Mouse (Mus musculus): Measurements from ENCODE around the gene Fermt2. TPM values are rescaled to one million over a fixed set of nuclear protein-coding genes. Genes with fewer than 3 reads are reported as not detected.
A peak's percentile ranks its signal among the peaks of the same experiment; 100 is the strongest.

Gene Fermt2
- polyA plus RNA-seq, 1 experiment, result 4.7 TPM

DNA sequence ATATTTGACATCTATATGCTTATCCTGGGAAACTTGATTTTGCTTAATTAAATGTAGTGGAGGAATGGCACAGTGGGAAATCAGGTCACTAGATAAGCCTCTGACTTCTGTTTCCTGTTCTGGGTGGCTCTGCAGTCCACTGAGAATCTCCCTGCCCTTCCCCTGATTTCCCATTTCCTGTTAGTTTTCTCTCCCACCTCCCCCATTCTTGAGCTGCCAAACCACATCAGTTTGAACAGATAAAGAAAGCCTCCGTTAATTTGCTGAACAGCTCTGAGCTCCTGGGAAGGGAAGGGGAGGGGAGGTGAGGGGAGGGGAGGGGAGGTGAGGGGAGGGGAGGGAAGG lies 73.4 kb downstream of the Fermt2 start:
- Histone ChIP-seq H3K4me3 (ENCODE audit: low read depth, low read length) (no peak overlapping the region), H3K4me1 (ENCODE audit: control insufficient read depth, insufficient read depth, insufficient read length, low read length) (0 out of 2 replicates have a peak, but pooled peaks cover 3% of the 10 kb centered on the region), H3K27me3 (ENCODE audit: control insufficient read depth, insufficient read depth, low read length) (no peaks in the 10 kb centered on the region), H3K27ac (ENCODE audit: insufficient read depth, low read depth, low read length) (no peak overlapping the region), H3K36me3 (ENCODE audit: control insufficient read depth, insufficient read depth, low read length) (no peaks in the 10 kb centered on the region)
- TF ChIP-seq CTCF (IDR thresholded peaks at IDR 0.05; ENCODE audit: extremely low read depth, insufficient read length, insufficient replicate concordance, low read depth, low read length), result no peak
- TF ChIP-seq POLR2A (IDR thresholded peaks at IDR 0.05; ENCODE audit: low read depth, low read length), result no peak
- 15% methylated on average over 1 of the region's 1 CpGs for WGBS

DNA sequence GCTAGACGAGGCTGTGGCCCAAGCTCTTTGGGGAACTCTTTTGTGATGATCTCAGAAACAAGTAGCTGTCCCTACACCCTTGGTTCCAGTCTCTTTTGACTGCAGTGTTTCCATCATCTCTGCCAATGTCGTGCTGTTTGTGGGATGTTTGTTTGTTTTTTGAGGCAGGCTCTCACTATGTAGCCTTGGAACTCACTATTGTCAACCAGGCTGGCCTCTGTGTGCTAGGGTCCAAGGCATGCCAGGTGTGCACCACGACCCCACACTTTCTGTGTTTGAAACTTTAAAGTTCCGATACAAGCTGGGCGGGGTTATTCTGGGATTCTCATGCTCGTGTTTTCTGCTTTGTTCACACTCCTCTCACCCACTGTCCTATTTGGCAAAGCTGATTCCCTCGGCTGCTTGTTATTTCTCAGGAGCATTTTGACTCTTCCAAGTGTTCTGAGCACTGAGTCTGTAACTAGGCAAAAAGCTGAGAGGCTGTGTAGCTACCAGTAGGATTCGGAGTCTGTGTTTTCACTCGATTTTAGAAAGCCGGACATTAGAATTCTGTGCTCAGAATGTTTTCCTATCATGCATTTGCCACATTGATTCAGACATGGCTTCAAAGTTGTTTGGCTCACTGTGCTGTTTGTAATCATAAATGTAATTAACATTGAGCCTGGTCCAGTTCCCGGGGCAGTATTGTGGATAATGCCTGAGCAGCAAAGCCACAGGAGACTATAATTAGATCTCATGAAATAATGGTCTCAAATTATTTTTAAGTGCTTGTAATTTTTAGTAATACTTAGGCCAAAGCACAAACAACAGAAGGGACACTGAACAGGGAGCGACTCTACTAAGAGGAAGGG lies 74.0 kb downstream of the Fermt2 start:
- H3K4me3 ChIP-seq (ENCODE audit: low read depth, low read length), result no peak overlapping the region
- no peak for TF ChIP-seq CTCF (IDR thresholded peaks at IDR 0.05; ENCODE audit: extremely low read depth, insufficient read length, insufficient replicate concordance, low read depth, low read length)
- no peak for TF ChIP-seq POLR2A (IDR thresholded peaks at IDR 0.05; ENCODE audit: low read depth, low read length)
- H3K27ac ChIP-seq (ENCODE audit: insufficient read depth, low read depth, low read length), result no peak overlapping the region
- 56% methylated on average over 12 of the region's 12 CpGs for WGBS
- no peaks in the 10 kb centered on the region for H3K27me3 ChIP-seq (ENCODE audit: control insufficient read depth, insufficient read depth, low read length)
- H3K36me3 ChIP-seq (ENCODE audit: control insufficient read depth, insufficient read depth, low read length), result no peaks in the 10 kb centered on the region
- H3K4me1 ChIP-seq (ENCODE audit: control insufficient read depth, insufficient read depth, insufficient read length, low read length), result 0 out of 2 replicates have a peak, but pooled peaks cover 3% of the 10 kb centered on the region

DNA sequence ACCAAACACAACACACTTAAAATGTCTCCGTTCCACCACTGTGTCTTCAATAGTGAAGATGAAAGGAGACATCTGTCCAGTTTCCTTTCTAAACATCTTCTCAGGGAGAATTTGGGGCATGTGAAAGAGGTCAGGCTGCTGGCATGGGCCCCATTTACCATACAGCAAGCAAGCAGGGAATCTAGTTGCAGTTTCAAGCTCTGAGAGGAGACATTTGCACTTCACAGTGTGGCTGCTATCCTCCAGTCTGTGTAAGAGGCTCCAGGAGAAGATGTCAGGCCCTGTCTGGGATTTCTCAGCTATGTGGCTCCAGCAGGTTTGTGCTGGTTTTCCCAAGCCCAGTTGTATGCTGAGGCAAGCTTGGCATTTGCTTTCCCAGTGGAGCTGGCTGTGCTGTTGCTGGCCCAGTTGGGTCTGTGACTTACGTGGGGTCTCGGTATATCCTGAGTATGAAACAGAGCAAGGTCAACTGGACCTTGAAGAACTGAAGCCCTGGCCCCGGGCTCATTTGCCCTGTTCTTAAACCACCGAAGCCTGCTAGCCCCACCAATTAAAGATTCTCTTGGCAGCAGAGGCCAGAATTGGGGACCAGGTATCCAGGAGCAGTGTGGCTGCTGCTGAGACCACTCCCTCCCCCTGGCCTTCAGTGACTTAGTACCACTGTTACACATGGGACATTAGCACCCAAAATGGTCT lies 76.2 kb downstream of the Fermt2 start:
- peak overlapping the region; percentile 38 for H3K27ac ChIP-seq (ENCODE audit: insufficient read depth, low read depth, low read length)
- H3K27me3 ChIP-seq (ENCODE audit: control insufficient read depth, insufficient read depth, low read length), result no peaks in the 10 kb centered on the region
- WGBS, result 74% methylated on average over 5 of the region's 5 CpGs
- H3K4me1 ChIP-seq (ENCODE audit: control insufficient read depth, insufficient read depth, insufficient read length, low read length), result 0 out of 2 replicates have a peak, but pooled peaks cover 3% of the 10 kb centered on the region
- TF ChIP-seq POLR2A (IDR thresholded peaks at IDR 0.05; ENCODE audit: low read depth, low read length), result no peak
- no peak for TF ChIP-seq CTCF (IDR thresholded peaks at IDR 0.05; ENCODE audit: extremely low read depth, insufficient read length, insufficient replicate concordance, low read depth, low read length)
- no peak overlapping the region for H3K4me3 ChIP-seq (ENCODE audit: low read depth, low read length)
- H3K36me3 ChIP-seq (ENCODE audit: control insufficient read depth, insufficient read depth, low read length), result no peaks in the 10 kb centered on the region

DNA sequence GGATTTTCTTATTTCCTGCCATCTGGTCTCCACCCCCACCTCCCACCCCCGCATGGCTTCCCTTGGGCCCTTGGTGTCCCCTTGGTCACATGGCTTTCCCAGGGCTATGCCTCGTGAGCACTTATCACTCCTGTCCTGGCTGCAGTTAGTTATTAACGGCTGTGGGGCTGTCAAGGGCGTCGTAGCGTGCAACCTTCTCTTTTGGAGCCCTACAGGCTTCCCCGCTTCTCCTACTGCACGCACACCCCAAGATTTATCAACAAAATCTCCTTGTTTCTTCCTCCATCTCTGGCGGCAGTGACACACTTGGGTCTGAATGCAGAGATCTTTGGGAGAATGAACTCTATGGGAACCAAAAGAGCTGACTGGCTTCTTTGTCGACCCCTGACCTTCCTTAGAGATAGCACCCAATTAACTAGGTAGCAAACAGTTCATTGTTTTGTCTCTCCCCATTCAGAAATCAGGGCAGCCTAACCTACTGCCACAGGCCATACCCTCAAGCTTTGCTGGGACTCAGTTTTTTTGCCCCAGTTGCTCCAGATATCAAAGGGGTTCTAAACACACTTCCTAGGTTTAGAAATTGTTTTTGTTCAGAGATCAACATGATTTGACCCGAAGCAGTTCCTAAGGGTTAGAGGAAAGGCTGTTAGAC lies 76.9 kb downstream of the Fermt2 start:
- Histone ChIP-seq H3K4me1 (ENCODE audit: control insufficient read depth, insufficient read depth, insufficient read length, low read length) (0 out of 2 replicates have a peak, but pooled peaks cover 3% of the 10 kb centered on the region), H3K27ac (ENCODE audit: insufficient read depth, low read depth, low read length) (no peak overlapping the region), H3K4me3 (ENCODE audit: low read depth, low read length) (no peak overlapping the region), H3K27me3 (ENCODE audit: control insufficient read depth, insufficient read depth, low read length) (no peaks in the 10 kb centered on the region), H3K36me3 (ENCODE audit: control insufficient read depth, insufficient read depth, low read length) (no peaks in the 10 kb centered on the region)
- 12% methylated on average over 11 of the region's 11 CpGs for WGBS
- TF ChIP-seq CTCF (IDR thresholded peaks at IDR 0.05; ENCODE audit: extremely low read depth, insufficient read length, insufficient replicate concordance, low read depth, low read length) (no peak), POLR2A (IDR thresholded peaks at IDR 0.05; ENCODE audit: low read depth, low read length) (no peak)

DNA sequence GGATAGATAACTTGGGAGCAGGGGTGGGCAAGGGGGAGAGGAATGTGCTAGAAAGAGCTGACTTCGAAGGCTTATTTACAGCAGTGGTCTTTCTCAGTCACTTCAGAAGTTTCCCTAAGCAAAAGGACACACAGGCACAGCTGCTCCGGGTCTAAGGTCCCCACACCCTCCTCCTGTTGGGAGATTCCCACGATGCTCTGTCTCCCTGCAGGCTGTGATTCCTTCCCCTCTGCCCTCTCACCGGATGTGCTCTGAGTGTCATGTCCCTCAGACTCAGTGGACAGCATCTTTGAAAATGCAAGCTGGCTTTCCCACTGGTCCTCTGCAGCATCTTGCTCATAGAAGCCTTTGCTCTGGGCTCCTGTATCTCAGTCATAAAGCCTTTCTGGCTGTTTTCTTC lies 77.8 kb downstream of the Fermt2 start:
- no peak for TF ChIP-seq CTCF (IDR thresholded peaks at IDR 0.05; ENCODE audit: extremely low read depth, insufficient read length, insufficient replicate concordance, low read depth, low read length)
- TF ChIP-seq POLR2A (IDR thresholded peaks at IDR 0.05; ENCODE audit: low read depth, low read length), result no peak
- H3K36me3 ChIP-seq (ENCODE audit: control insufficient read depth, insufficient read depth, low read length), result no peaks in the 10 kb centered on the region
- H3K27ac ChIP-seq (ENCODE audit: insufficient read depth, low read depth, low read length), result 0 out of 2 replicates have a peak overlapping the region, but pooled peaks have one; percentile 10
- H3K4me3 ChIP-seq (ENCODE audit: low read depth, low read length), result no peak overlapping the region
- H3K27me3 ChIP-seq (ENCODE audit: control insufficient read depth, insufficient read depth, low read length), result no peaks in the 10 kb centered on the region
- 50% methylated on average over 4 of the region's 4 CpGs for WGBS
- H3K4me1 ChIP-seq (ENCODE audit: control insufficient read depth, insufficient read depth, insufficient read length, low read length), result 0 out of 2 replicates have a peak, but pooled peaks cover 3% of the 10 kb centered on the region

DNA sequence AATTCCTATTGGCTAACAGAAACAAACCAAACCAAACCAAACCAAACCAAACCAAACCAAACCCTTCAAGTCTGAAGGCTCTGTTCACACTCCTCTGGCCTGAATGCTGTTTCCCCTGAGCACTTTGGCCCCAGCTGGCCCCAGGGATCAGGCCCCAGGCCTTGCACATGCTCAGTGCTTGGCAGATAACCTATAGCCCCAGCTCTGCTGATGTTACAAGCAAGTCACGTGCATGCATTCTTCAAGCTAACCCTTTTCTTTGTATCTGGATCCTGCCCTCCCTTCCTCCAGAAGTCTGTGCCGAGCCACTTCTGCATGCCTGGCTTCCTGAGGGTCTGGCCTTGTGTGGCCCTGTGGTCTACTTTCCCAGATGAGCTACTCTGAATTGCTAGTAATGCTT lies 78.8 kb downstream of the Fermt2 start:
- WGBS, result 55% methylated on average over 2 of the region's 2 CpGs
- Histone ChIP-seq H3K4me3 (ENCODE audit: low read depth, low read length) (no peak overlapping the region), H3K27me3 (ENCODE audit: control insufficient read depth, insufficient read depth, low read length) (no peaks in the 10 kb centered on the region), H3K36me3 (ENCODE audit: control insufficient read depth, insufficient read depth, low read length) (no peaks in the 10 kb centered on the region), H3K27ac (ENCODE audit: insufficient read depth, low read depth, low read length) (no peak overlapping the region), H3K4me1 (ENCODE audit: control insufficient read depth, insufficient read depth, insufficient read length, low read length) (no peaks in the 10 kb centered on the region)
- TF ChIP-seq CTCF (IDR thresholded peaks at IDR 0.05; ENCODE audit: extremely low read depth, insufficient read length, insufficient replicate concordance, low read depth, low read length) (no peak), POLR2A (IDR thresholded peaks at IDR 0.05; ENCODE audit: low read depth, low read length) (no peak)

DNA sequence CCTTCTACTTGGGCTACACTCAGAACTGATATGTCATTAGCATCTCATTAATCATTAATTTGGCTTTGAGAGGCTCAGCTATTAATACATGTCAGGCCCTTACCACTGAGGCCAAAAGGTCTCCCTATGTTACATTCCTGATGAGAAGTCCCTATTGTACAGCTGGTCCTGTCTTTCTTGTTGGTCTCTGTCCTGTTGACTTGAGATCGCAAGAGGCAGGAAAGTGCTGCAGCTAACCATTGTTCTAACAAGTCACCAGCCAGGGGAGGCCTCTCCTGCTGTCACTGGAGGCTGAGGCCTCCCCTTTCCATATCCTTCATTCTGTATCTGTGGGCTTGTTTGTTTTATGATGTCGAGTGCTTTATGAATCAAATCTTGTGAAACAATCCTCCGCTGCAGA lies 83.1 kb downstream of the Fermt2 start:
- no peak overlapping the region for H3K27ac ChIP-seq (ENCODE audit: insufficient read depth, low read depth, low read length)
- TF ChIP-seq POLR2A (IDR thresholded peaks at IDR 0.05; ENCODE audit: low read depth, low read length) (no peak), CTCF (IDR thresholded peaks at IDR 0.05; ENCODE audit: extremely low read depth, insufficient read length, insufficient replicate concordance, low read depth, low read length) (no peak)
- no peaks in the 10 kb centered on the region for H3K36me3 ChIP-seq (ENCODE audit: control insufficient read depth, insufficient read depth, low read length)
- no peak overlapping the region for H3K4me3 ChIP-seq (ENCODE audit: low read depth, low read length)
- 65% methylated on average over 3 of the region's 3 CpGs for WGBS
- H3K27me3 ChIP-seq (ENCODE audit: control insufficient read depth, insufficient read depth, low read length), result no peaks in the 10 kb centered on the region
- no peaks in the 10 kb centered on the region for H3K4me1 ChIP-seq (ENCODE audit: control insufficient read depth, insufficient read depth, insufficient read length, low read length)

Data from small intestine, adult 2 months (tissue).